Mouse (Mus musculus) hindbrain, embryonic 15.5 days (tissue): ENCODE measurements at regions not wholly inside any gene's neighbourhood (a gene's known extent, or its start where the extent isn't known, plus 50 kb on each side); places are given as distances from the start of the nearest gene placed in this dataset.

Experiments
- ATAC-seq: fragments of 200-750 bp; cut with Nextera tagmentation; 2 replicates; pipeline ENCODE4 v1.8.0; 2017; ENCODE audit warnings: low read depth, moderate number of reproducible peaks, moderate TSS enrichment; ENCODE audit not compliant: low FRiP score
- H3K27ac ChIP-seq: fragments of 300-500 bp; sonication (generic); replicated peaks from 2 replicates; pipeline ENCODE4 v1.5.1; 2015; ENCODE audit warnings: mild to moderate bottlenecking, inconsistent platforms
- H3K27me3 ChIP-seq: fragments of 300-500 bp; sonication (generic); 2 replicates; pipeline ENCODE4 v1.6.1; 2015; ENCODE audit warnings: control low read depth, inconsistent platforms
- H3K36me3 ChIP-seq: fragments of 300-500 bp; sonication (generic); 2 replicates; pipeline ENCODE4 v1.6.1; 2015; ENCODE audit warnings: control low read depth, inconsistent platforms
- H3K4me1 ChIP-seq: fragments of 300-500 bp; sonication (generic); replicated peaks from 2 replicates; pipeline ENCODE4 v1.6.1; 2015; ENCODE audit warnings: control low read depth, inconsistent platforms
- H3K4me2 ChIP-seq: fragments of 300-500 bp; sonication (generic); 2 replicates; pipeline ENCODE4 v1.6.1; 2015; ENCODE audit warnings: moderate library complexity, mild to moderate bottlenecking, inconsistent platforms
- H3K4me3 ChIP-seq: fragments of 300-500 bp; sonication (generic); 2 replicates; pipeline ENCODE4 v1.5.1; 2015; ENCODE audit warnings: mild to moderate bottlenecking, inconsistent platforms
- H3K9ac ChIP-seq: fragments of 300-500 bp; sonication (generic); 2 replicates; pipeline ENCODE4 v1.6.1; 2015; ENCODE audit warnings: inconsistent platforms
- H3K9me3 ChIP-seq: fragments of 300-500 bp; sonication (generic); 2 replicates; pipeline ENCODE4 v1.6.1; 2016; ENCODE audit warnings: control low read depth, inconsistent platforms
- WGBS: fragments of 180-500 bp; shearing (Covaris S2); methylation state at CpG from one replicate; pipeline ENCODE4 v1.1.7; 2015; 5-methylcytosine and 5-hydroxymethylcytosine counted together

DNA sequence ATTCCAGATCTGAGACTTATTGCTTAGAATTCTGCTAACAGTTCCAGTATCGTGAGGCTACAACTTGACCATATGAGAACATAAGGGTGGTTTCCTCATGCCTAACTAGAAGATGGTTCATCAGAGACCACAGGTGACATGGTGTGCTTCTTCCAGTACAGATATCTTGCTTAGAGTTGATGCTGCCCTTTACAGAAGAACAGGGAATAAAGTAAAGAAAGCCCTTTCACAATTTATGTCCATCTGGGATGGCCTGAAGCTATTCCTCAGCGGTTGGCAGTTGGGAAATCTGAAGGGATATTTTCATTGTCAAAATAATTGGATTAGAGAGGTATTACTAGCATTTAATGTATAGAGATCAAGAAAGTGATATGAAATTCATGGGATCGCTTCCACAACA, 184.3 kb downstream of the Fam49a start:
- WGBS: 79% methylated on average over 3 of the region's 3 CpGs
- ATAC-seq: no peak
- Histone ChIP-seq H3K4me2 (no peak overlapping the region), H3K27ac (no peak overlapping the region), H3K4me1 (no peaks in the 10 kb centered on the region), H3K4me3 (no peak overlapping the region), H3K9me3 (no peaks in the 10 kb centered on the region), H3K9ac (no peak overlapping the region), H3K36me3 (no peaks in the 10 kb centered on the region), H3K27me3 (no peaks in the 10 kb centered on the region)

DNA sequence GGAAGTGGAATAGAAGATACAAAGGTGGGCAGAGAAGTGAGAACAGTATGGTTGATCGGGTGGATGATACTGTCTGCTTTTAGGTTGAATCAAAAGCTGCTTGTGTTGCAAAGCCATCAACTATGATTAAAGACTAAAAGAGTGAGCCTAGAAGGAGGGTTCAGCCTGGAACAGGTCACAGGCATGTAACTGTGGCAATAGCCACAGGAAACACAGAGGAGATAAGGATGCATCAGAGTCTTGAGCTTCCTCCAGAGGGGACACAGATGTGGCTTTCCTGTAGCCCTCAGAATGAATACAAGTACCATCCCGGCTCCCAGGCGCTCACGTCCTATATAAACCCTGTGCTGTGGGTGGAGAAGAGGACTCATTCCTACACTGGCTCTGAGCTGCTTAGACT, 180.9 kb downstream of the Fam49a start:
- Histone ChIP-seq H3K27ac (no peak overlapping the region), H3K4me3 (no peak overlapping the region), H3K27me3 (no peaks in the 10 kb centered on the region), H3K4me1 (no peaks in the 10 kb centered on the region), H3K4me2 (no peak overlapping the region), H3K36me3 (no peaks in the 10 kb centered on the region), H3K9ac (no peak overlapping the region), H3K9me3 (no peaks in the 10 kb centered on the region)
- ATAC-seq: no peak
- 93% methylated on average over 4 of the region's 4 CpGs for WGBS

DNA sequence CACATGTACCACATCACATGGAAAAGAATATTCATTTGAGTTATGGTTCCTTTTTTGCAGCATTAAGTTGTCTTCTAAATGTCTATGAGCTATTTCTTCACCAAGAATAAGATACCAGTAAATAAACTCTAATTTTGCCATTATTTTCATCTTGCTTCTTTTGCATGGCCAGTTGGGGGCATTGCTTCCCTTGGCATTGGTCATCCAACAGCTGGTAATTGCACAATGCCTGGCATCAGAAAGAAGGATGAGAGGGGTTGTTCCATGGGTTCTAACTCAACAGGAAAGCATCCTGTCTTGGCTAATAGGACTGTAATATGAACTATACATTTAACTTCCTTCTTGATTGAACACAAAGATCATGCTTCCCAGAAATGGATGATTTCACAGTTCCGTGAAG, 174.4 kb downstream of the Fam49a start:
- no peak overlapping the region for H3K4me3 ChIP-seq
- 94% methylated on average over 1 of the region's 1 CpGs for WGBS
- no peak for ATAC-seq
- H3K27me3 ChIP-seq: no peaks in the 10 kb centered on the region
- H3K4me2 ChIP-seq: no peak overlapping the region
- H3K4me1 ChIP-seq: no peaks in the 10 kb centered on the region
- H3K9me3 ChIP-seq: no peaks in the 10 kb centered on the region
- no peak overlapping the region for H3K27ac ChIP-seq
- H3K36me3 ChIP-seq: no peaks in the 10 kb centered on the region
- no peak overlapping the region for H3K9ac ChIP-seq

DNA sequence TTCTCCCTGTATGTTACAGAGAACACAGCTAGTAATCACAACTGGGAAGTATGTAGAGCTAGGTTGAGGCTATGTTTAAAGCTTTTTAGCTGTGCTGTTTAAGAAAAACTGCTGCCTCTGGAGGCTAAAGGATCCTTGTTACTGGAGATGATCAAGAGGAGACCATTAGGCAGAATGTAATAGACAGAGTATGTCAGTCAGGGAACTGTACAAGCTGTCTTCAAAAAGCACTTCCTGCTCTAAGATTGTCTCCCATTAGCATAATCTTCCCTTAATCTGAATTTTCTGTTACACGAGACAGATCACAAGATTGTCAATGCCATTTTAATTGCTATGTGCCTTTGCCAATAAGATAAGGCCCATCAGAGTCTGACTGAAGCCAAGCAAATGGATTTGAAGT, 170.7 kb downstream of the Fam49a start:
- no peak overlapping the region for H3K27ac ChIP-seq
- WGBS: 60% methylated on average over 1 of the region's 1 CpGs
- ATAC-seq: no peak

More for the DNA sequence above, 170.7 kb downstream of the Fam49a start:
- Histone ChIP-seq H3K4me1 (no peaks in the 10 kb centered on the region), H3K27me3 (no peaks in the 10 kb centered on the region), H3K9me3 (no peaks in the 10 kb centered on the region), H3K9ac (no peak overlapping the region), H3K4me2 (no peak overlapping the region), H3K36me3 (no peaks in the 10 kb centered on the region), H3K4me3 (no peak overlapping the region)
